Mouse (Mus musculus) G1E (cell line): ENCODE data around the gene Clhc1.

Experiments
- CTCF ChIP-seq: IDR thresholded peaks from 2 replicates; pipeline ENCODE4 v1.5.1; 2012; ENCODE audit warnings: low read depth, low read length, inconsistent platforms, mixed read lengths
- GATA1 ChIP-seq: IDR thresholded peaks from 2 replicates; pipeline ENCODE4 v1.6.1; 2012; ENCODE audit warnings: borderline replicate concordance, low read length, inconsistent platforms, mixed read lengths
- GATA2 ChIP-seq: IDR thresholded peaks from 2 replicates; pipeline ENCODE4 v1.6.1; 2012; ENCODE audit warnings: low read depth, low read length, inconsistent platforms, borderline replicate concordance
- POLR2AphosphoS5 ChIP-seq: IDR thresholded peaks from 2 replicates; pipeline ENCODE4 v1.6.1; 2012; ENCODE audit warnings: low read depth, low read length, inconsistent platforms; ENCODE audit not compliant: insufficient replicate concordance
- TAL1 ChIP-seq: conservative IDR thresholded peaks from 2 replicates; pipeline ENCODE4 v1.6.1; 2012; ENCODE audit warnings: low read depth, low read length, inconsistent platforms, mixed read lengths

GRCm38 (mm10) chr11:29549425-29549778 lies 1.7 kb downstream of the Clhc1 start:
- TF ChIP-seq CTCF (no peak), TAL1 (no peak), GATA1 (no peak), GATA2 (no peak), POLR2AphosphoS5 (no peak)
